Comparison of ENCODE assay signal across 8 mouse cellular contexts in genomic region chr5:114658255-114658654, GRCm38 (mm10). TPM values are rescaled to one million over a fixed set of nuclear protein-coding genes. Genes with fewer than 3 reads are reported as not detected.
DNase-seq lines count a peak whose midpoint lies in the region; ATAC-seq and TF ChIP-seq lines count a peak whose summit lies in the region.

Trpv4 (minus strand) TSS chr5:114658421.

- 1% methylated on average over 47 of the region's 47 CpGs for WGBS in embryonic facial prominence, embryonic 10.5 days
- WGBS in hindbrain, embryonic 10.5 days = under 1% methylated on average over 47 of the region's 47 CpGs
- 4% methylated on average over 47 of the region's 47 CpGs for WGBS in liver, embryonic 12.5 days (ENCODE audit: insufficient replicate concordance)

- no peak for TF ChIP-seq CTCF in layer of hippocampus, adult 2 months (conservative IDR thresholded peaks at IDR 0.05)

- H3K27ac ChIP-seq in layer of hippocampus, adult 2 months = no peak within 1 kb of the TSS
- H3K27ac ChIP-seq in embryonic facial prominence, embryonic 10.5 days (replicated peaks) = peak within 1 kb of the TSS; percentile 69
- H3K27ac ChIP-seq in hindbrain, embryonic 10.5 days = peak within 1 kb of the TSS; percentile 62
- H3K27ac ChIP-seq in liver, embryonic 12.5 days = no peak within 1 kb of the TSS

- 0 out of 2 replicates have a peak within 1 kb of the TSS, but pooled peaks have one; percentile 17 for H3K9ac ChIP-seq in liver, embryonic 12.5 days

- no peak for DNase-seq in layer of hippocampus, adult 2 months (ENCODE audit: low spot score in 2 of 2)
- DNase-seq in layer of hippocampus, postnatal 25 days (ENCODE audit: extremely low spot score in 1 of 2, low spot score in 1 of 2) = no peak
- DNase-seq in embryonic facial prominence, embryonic 10.5 days (ENCODE audit: low spot score) = peak; percentile 53
- DNase-seq in hindbrain, embryonic 10.5 days (ENCODE audit: low spot score) = no peak
- DNase-seq in thymus, adult 18-20 months = no peak
- no peak for DNase-seq in right cerebral cortex, adult 2 months (ENCODE audit: low spot score in 2 of 2)

- peak within 1 kb of the TSS; percentile 69 for H3K4me2 ChIP-seq in liver, embryonic 12.5 days

- H3K4me3 ChIP-seq in layer of hippocampus, adult 2 months = peak within 1 kb of the TSS; percentile 47
- H3K4me3 ChIP-seq in embryonic facial prominence, embryonic 10.5 days = peak within 1 kb of the TSS; percentile 68
- peak within 1 kb of the TSS; percentile 55 for H3K4me3 ChIP-seq in hindbrain, embryonic 10.5 days
- peak within 1 kb of the TSS; percentile 47 for H3K4me3 ChIP-seq in liver, embryonic 12.5 days

- no peak for ATAC-seq in liver, embryonic 12.5 days
- ATAC-seq in inflammation-experienced regulatory T-cells, adult 6 months = no peak

- H3K4me1 ChIP-seq in embryonic facial prominence, embryonic 10.5 days = peaks cover 17% of the 10 kb centered on the region
- H3K4me1 ChIP-seq in hindbrain, embryonic 10.5 days (replicated peaks) = peaks cover 14% of the 10 kb centered on the region
- peaks cover 6% of the 10 kb centered on the region; the same call in 1 of the 2 replicates for H3K4me1 ChIP-seq in liver, embryonic 12.5 days

- no peaks in the 10 kb centered on the region for H3K9me3 ChIP-seq in embryonic facial prominence, embryonic 10.5 days
- no peaks in the 10 kb centered on the region for H3K9me3 ChIP-seq in hindbrain, embryonic 10.5 days
- H3K9me3 ChIP-seq in liver, embryonic 12.5 days (replicated peaks) = no peaks in the 10 kb centered on the region

- H3K27me3 ChIP-seq in embryonic facial prominence, embryonic 10.5 days (replicated peaks; ENCODE audit: low read depth, poor library complexity, severe bottlenecking) = peaks cover 76% of the 10 kb centered on the region
- peaks cover 72% of the 10 kb centered on the region for H3K27me3 ChIP-seq in hindbrain, embryonic 10.5 days (ENCODE audit: insufficient read depth, poor library complexity, severe bottlenecking)
- H3K27me3 ChIP-seq in liver, embryonic 12.5 days (replicated peaks) = peaks cover 82% of the 10 kb centered on the region

- no peaks in the 10 kb centered on the region for H3K36me3 ChIP-seq in embryonic facial prominence, embryonic 10.5 days (replicated peaks)
- H3K36me3 ChIP-seq in hindbrain, embryonic 10.5 days = no peaks in the 10 kb centered on the region
- no peaks in the 10 kb centered on the region for H3K36me3 ChIP-seq in liver, embryonic 12.5 days

RNA-seq across cellular contexts. Expression of gene Trpv4, which starts in this region (rescaled TPM):
- 1 to 10 TPM; 2.0 to 2.3 TPM for total RNA-seq in layer of hippocampus, adult 2 months (2021)
- total RNA-seq in layer of hippocampus, postnatal 25 days (2021) = 1 to 10 TPM in 1 of 2 experiments, under 1 TPM in 1; 0.75 to 1.3 TPM
- 0.75 and 0.91 TPM in 2 replicates for polyA plus RNA-seq in embryonic facial prominence, embryonic 10.5 days (2016; fragmentation: Nextera tagmentation; extraction: Ambion mirVana)
- polyA plus RNA-seq in hindbrain, embryonic 10.5 days (2016; fragmentation: Nextera tagmentation; extraction: Ambion mirVana) = 0.60 and 0.64 TPM in 2 replicates
- 0.19 and 0.29 TPM in 2 replicates for polyA plus RNA-seq in liver, embryonic 12.5 days (2016; fragmentation: Nextera tagmentation; extraction: Ambion mirVana)
- under 1 TPM; 0.19 to 0.90 (median 0.47) TPM for polyA plus RNA-seq in inflammation-experienced regulatory T-cells, adult 6 months (2017; shearing (Covaris generic))

Comparison
In these comparisons a context has a peak if more than half of its experiments do, and no peak if none do; other contexts are left out.
1. Peak in DNase-seq, H3K4me3 ChIP-seq and H3K27ac ChIP-seq in embryonic facial prominence, embryonic 10.5 days; RNA of the gene not detected or under 1 TPM.